Mouse (Mus musculus): Measurements from ENCODE around the gene Rnf208. TPM values are rescaled to one million over a fixed set of nuclear protein-coding genes. Genes with fewer than 3 reads are reported as not detected.

Rnf208 gene
- polyA plus RNA-seq, 1 experiment from 2014 or later, result 0.09 TPM

- TF ChIP-seq CTCF (IDR thresholded peaks at IDR 0.05), result no peak
- in situ Hi-C loops (cut with MboI; ENCODE audit: low pct_unique_long_range_greater_than_20kb), result no loop called here
Measured at GRCm38 (mm10) chr2:25203631-25204214, 38.3 kb upstream of the Rnf208 start.

GRCm38 (mm10) chr2:25207593-25207992, 34.5 kb upstream of the Rnf208 start:
- no peak for DNase-seq (ENCODE audit: low read depth, low spot score)
- no peak for TF ChIP-seq CTCF (IDR thresholded peaks at IDR 0.05)
- in situ Hi-C loops (cut with MboI; ENCODE audit: low pct_unique_long_range_greater_than_20kb), result no loop called here
- ATAC-seq, result no peak
- H3K27me3 ChIP-seq, result no peaks in the 10 kb centered on the region
- ChIA-PET POLR2A (no interaction called here), CTCF (interaction anchor here (2.4 to 6.6 kb wide), 2 partner anchors 11 to 20 kb away, joined by 6 to 29 read pairs; partner anchors contain the start of gene Tor4a)

More at GRCm38 (mm10) chr2:25203631-25204214, 38.3 kb upstream of the Rnf208 start:
- ChIA-PET CTCF (interaction anchor here (1.4 to 6.6 kb wide), 3 partner anchors 9 to 24 kb away, joined by 3 to 29 read pairs (median 9); no protein-coding TSS in a partner anchor), POLR2A (interaction anchor here (0.6 kb wide), 1 partner anchor 116 kb away, joined by 3 read pairs; no protein-coding TSS in a partner anchor)
- DNase-seq (ENCODE audit: low read depth, low spot score), result no peak
- no peak for ATAC-seq
- no peaks in the 10 kb centered on the region for H3K27me3 ChIP-seq

DNA sequence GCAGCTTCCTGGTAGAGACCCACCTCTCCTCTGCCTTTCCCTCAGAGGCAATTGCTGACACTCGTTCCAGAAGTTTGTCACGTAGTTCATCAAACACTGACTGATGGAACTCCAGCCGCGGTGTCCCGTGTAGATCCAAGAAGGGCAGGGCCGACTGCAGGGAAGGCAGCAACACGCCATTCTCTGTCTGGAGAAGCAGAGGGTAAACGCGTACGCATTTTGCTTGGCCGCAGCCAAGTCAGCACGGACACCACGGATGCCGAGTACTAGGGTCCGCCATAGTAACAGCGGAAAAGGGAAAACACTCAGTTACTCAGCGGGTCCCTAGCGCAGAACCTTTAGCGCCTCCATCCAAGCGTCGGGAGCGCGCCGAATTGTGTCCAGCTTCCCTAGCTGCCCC, 31.4 kb upstream of the Rnf208 start:
- no peak for TF ChIP-seq CTCF (IDR thresholded peaks at IDR 0.05)
- DNase-seq (ENCODE audit: low read depth, low spot score) (no peak), ATAC-seq (no peak)
- no peaks in the 10 kb centered on the region for H3K27me3 ChIP-seq
- POLR2A ChIA-PET, result interaction anchor here (0.6 to 1.4 kb wide), 5 partner anchors 9 to 261 kb away, joined by 3 to 5 read pairs (median 3); partner anchors contain the start of genes Tor4a, Tubb4b and Zmynd19
- in situ Hi-C loops (cut with MboI; ENCODE audit: low pct_unique_long_range_greater_than_20kb), result no loop called here
- CTCF ChIA-PET, result interaction anchor here (1.2 to 2.6 kb wide), 5 partner anchors 10 to 19 kb away, joined by 3 to 14 read pairs (median 5); partner anchors contain the start of gene Tor4a

DNA sequence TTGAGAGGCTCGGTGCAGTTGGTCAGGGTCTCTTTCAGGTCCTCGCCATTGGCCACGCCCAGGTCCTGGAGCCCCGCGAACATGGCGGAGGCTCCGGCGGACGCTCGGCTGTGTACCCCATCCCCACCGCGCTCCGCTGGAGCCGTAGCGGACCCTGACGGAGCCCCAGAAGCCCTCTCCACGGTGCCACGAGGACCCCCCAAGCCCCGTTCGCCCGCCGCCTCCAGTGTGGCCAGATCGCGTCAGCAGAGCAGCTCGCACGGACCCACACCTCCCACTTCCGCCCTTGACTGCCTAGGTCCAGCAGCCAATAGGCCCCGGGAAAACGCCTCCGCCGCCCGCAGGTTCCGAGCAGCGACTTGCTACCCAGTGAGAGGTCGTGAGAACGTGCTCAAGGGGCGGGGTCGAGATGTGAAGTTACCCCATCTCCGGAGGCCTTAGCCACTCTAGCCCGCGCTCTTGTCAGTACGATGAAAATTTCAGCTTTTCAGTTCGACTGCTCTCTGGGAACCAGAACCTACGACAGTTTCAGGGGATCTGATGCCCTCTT, 30.9 kb upstream of the Rnf208 start, which contains the start of gene Nelfb:
Gene Nelfb (minus strand): TSS at position 369 of the 550 bp plus-strand sequence.
- peak; percentile 71 for ATAC-seq
- ChIA-PET POLR2A (interaction anchor here (1.0 to 1.2 kb wide), 2 partner anchors 10 to 13 kb away, joined by 5 read pairs; partner anchors contain the start of gene Tubb4b), CTCF (interaction anchor here (1.3 to 2.6 kb wide), 3 partner anchors 10 to 18 kb away, joined by 4 to 14 read pairs (median 5); no protein-coding TSS in a partner anchor)
- H3K27me3 ChIP-seq, result no peaks in the 10 kb centered on the region
- TF ChIP-seq CTCF (IDR thresholded peaks at IDR 0.05), result no peak
- no peak for DNase-seq (ENCODE audit: low read depth, low spot score)
- in situ Hi-C loops (cut with MboI; ENCODE audit: low pct_unique_long_range_greater_than_20kb), result no loop called here

DNA sequence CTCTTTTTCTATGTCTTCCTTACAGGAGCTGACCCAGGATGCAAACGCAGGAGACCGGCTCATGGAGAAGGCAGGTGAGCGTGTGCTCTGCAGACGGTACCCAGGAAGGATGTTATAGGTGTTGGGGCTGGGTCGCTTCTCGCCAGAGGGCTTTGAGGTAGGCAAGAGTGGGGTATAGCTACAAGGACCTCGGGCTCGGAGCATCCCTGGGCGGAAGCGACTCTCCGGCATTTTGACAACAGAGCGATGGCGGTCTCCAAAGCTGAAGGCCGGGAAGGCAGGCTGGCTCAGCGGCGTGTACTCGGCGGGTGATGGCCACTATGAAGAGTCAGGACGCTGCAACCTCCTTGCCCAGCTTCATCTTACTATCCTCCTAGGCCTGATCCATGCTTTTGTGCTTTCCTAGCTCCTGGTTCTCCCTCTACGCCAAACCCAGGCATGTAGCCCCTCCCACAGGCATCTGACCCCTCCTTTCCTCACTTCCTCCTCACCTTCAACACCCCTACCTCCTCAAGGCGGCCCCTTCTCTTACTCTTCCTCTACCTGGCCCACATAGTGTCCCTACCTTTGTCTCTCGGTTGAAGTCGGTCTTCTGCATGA, 28.7 kb upstream of the Rnf208 start:
- no peak for DNase-seq (ENCODE audit: low read depth, low spot score)
- ChIA-PET POLR2A (interaction anchor here (0.8 kb wide), 1 partner anchor 10 kb away, joined by 3 read pairs; no protein-coding TSS in a partner anchor), CTCF (no interaction called here)
- no peak for ATAC-seq
- H3K27me3 ChIP-seq, result no peaks in the 10 kb centered on the region
- in situ Hi-C loops (cut with MboI; ENCODE audit: low pct_unique_long_range_greater_than_20kb), result no loop called here
- TF ChIP-seq CTCF (IDR thresholded peaks at IDR 0.05), result no peak

- DNase-seq (ENCODE audit: low read depth, low spot score) (no peak), ATAC-seq (no peak)
- in situ Hi-C loops (cut with MboI; ENCODE audit: low pct_unique_long_range_greater_than_20kb), result no loop called here
Measured at GRCm38 (mm10) chr2:25214444-25214843, 27.6 kb upstream of the Rnf208 start, which contains the start of gene Stpg3. TSS of gene Stpg3 (minus strand) at chr2:25214637.

DNA sequence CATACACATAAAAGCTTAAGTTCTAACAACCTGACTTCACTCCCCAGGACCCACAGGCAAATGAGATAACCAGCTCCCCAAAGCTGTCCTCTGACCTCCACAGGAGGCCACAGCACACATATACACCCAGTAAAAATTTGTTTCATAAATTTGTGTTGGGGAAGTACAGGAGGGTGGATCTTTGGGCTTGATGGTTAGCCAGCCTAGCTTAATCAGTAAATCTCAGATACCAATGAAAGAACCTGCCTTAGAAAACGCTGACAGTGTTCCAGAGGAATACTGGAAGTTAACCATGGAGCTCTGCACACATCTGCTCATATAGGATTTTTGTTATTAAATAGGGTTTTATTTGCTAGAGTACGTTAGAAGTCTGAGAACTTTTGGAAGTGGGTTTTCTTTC, 24.4 kb upstream of the Rnf208 start:
- no peak for DNase-seq (ENCODE audit: low read depth, low spot score)
- H3K27me3 ChIP-seq, result no peaks in the 10 kb centered on the region
- CTCF ChIA-PET, result interaction anchor here (0.6 kb wide), 1 partner anchor 11 kb away, joined by 3 read pairs; no protein-coding TSS in a partner anchor
- in situ Hi-C loops (cut with MboI; ENCODE audit: low pct_unique_long_range_greater_than_20kb), result no loop called here
- ATAC-seq, result no peak
- POLR2A ChIA-PET, result no interaction called here
- no peak for TF ChIP-seq CTCF (IDR thresholded peaks at IDR 0.05)

More at GRCm38 (mm10) chr2:25214444-25214843, 27.6 kb upstream of the Rnf208 start, which contains the start of gene Stpg3:
- CTCF ChIA-PET, result no interaction called here
- no peaks in the 10 kb centered on the region for H3K27me3 ChIP-seq
- POLR2A ChIA-PET, result no interaction called here
- TF ChIP-seq CTCF (IDR thresholded peaks at IDR 0.05), result no peak

GRCm38 (mm10) chr2:25218445-25218844, 23.6 kb upstream of the Rnf208 start, which contains the start of gene Fam166a:
TSS of gene Fam166a (plus strand) at chr2:25218745.
- ChIA-PET POLR2A (no interaction called here), CTCF (no interaction called here)
- in situ Hi-C loops (cut with MboI; ENCODE audit: low pct_unique_long_range_greater_than_20kb), result no loop called here
- H3K27me3 ChIP-seq, result no peaks in the 10 kb centered on the region
- TF ChIP-seq CTCF (IDR thresholded peaks at IDR 0.05), result no peak
- DNase-seq (ENCODE audit: low read depth, low spot score) (no peak), ATAC-seq (no peak)

DNA sequence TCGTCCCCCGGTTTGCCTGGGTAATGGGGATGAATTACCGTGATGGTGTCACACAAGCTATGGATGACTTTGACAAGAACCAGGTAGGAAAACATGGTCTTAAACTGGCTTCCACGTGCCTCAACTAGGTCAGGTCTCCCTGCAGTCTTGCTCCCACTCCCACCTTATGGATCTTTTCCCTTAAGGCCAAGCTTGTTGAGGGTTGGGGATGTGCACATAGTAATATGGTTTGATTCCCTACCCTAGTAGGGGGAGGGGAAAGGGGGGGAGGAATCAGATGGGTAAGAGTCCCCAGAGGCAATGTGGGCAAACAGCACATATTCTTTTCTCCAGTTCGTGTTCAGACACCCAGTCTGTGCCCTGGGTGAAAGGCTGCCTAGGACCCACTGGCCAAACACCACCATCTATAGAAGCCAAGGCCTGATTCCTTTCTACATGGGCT, 20.7 kb upstream of the Rnf208 start:
- in situ Hi-C loops (cut with MboI; ENCODE audit: low pct_unique_long_range_greater_than_20kb), result no loop called here
- ATAC-seq, result no peak
- POLR2A ChIA-PET, result interaction anchor here (1.7 kb wide), 1 partner anchor 10 kb away, joined by 5 read pairs; the partner anchor contains the start of gene Nelfb
- DNase-seq (ENCODE audit: low read depth, low spot score), result no peak
- H3K27me3 ChIP-seq, result no peaks in the 10 kb centered on the region
- TF ChIP-seq CTCF (IDR thresholded peaks at IDR 0.05), result no peak
- CTCF ChIA-PET, result interaction anchor here (1.1 to 2.4 kb wide), 4 partner anchors 8 to 27 kb away, joined by 3 to 10 read pairs (median 6); no protein-coding TSS in a partner anchor

Measured in Patski (cell line).